Mouse (Mus musculus): ENCODE measurements around the gene Gm13694. TPM values are rescaled to one million over a fixed set of nuclear protein-coding genes. Genes with fewer than 3 reads are reported as not detected.

Gene Gm13694
- not detected for polyA plus RNA-seq (2014; fragmentation: Illumina TruSeq; extraction: RNeasy Lipid Tissue Mini Kit (QIAGEN cat#74804))

GRCm38 (mm10) chr2:83978633-83979032, at the start of gene Gm13694:
Gene Gm13694 (plus strand): TSS chr2:83978933.

GRCm38 (mm10) chr2:83940931-83941361, 37.8 kb upstream of the Gm13694 start, which contains the start of gene Zswim2:
Gene Zswim2 (minus strand): TSS chr2:83941228.

GRCm38 (mm10) chr2:83955393-83955792, 23.3 kb upstream of the Gm13694 start, which contains the start of gene Gm13698:
Gene Gm13698 (plus strand): TSS chr2:83955693.

GRCm38 (mm10) chr2:83961203-83961602, 17.5 kb upstream of the Gm13694 start, which contains the start of gene Gm13693:
Gene Gm13693 (plus strand): TSS chr2:83961503.

GRCm38 (mm10) chr2:83967013-83967412, 11.7 kb upstream of the Gm13694 start, which contains the start of gene Gm13695:
Gene Gm13695 (plus strand): TSS chr2:83967313.

GRCm38 (mm10) chr2:83972823-83973222, 5.9 kb upstream of the Gm13694 start, which contains the start of gene Gm13696:
Gene Gm13696 (plus strand): TSS chr2:83973123.

GRCm38 (mm10) chr2:83984443-83984842, 5.7 kb downstream of the Gm13694 start, which contains the start of gene Gm13697:
Gene Gm13697 (plus strand): TSS chr2:83984743.

GRCm38 (mm10) chr2:83990253-83990652, 11.5 kb downstream of the Gm13694 start, which contains the start of gene Gm13691:
Gene Gm13691 (plus strand): TSS chr2:83990553.

Other genes with a start within 250 kb of the Gm13694 start
- 48.9 TPM for gene Fam171b, start 166.3 kb upstream of the Gm13694 start, polyA plus RNA-seq (2014; fragmentation: Illumina TruSeq; extraction: RNeasy Lipid Tissue Mini Kit (QIAGEN cat#74804))
- gene Zswim2, start 37.7 kb upstream of the Gm13694 start, polyA plus RNA-seq (2014; fragmentation: Illumina TruSeq; extraction: RNeasy Lipid Tissue Mini Kit (QIAGEN cat#74804)): not detected
- gene Gm13698, start 23.2 kb upstream of the Gm13694 start, polyA plus RNA-seq (2014; fragmentation: Illumina TruSeq; extraction: RNeasy Lipid Tissue Mini Kit (QIAGEN cat#74804)): not detected
- gene Gm13693, start 17.4 kb upstream of the Gm13694 start, polyA plus RNA-seq (2014; fragmentation: Illumina TruSeq; extraction: RNeasy Lipid Tissue Mini Kit (QIAGEN cat#74804)): not detected
- not detected for gene Gm13695, start 11.6 kb upstream of the Gm13694 start, polyA plus RNA-seq (2014; fragmentation: Illumina TruSeq; extraction: RNeasy Lipid Tissue Mini Kit (QIAGEN cat#74804))
- not detected for gene Gm13696, start 5.8 kb upstream of the Gm13694 start, polyA plus RNA-seq (2014; fragmentation: Illumina TruSeq; extraction: RNeasy Lipid Tissue Mini Kit (QIAGEN cat#74804))
- gene Gm13697, start 5.8 kb downstream of the Gm13694 start, polyA plus RNA-seq (2014; fragmentation: Illumina TruSeq; extraction: RNeasy Lipid Tissue Mini Kit (QIAGEN cat#74804)): not detected
- gene Gm13691, start 11.6 kb downstream of the Gm13694 start, polyA plus RNA-seq (2014; fragmentation: Illumina TruSeq; extraction: RNeasy Lipid Tissue Mini Kit (QIAGEN cat#74804)): not detected

Measured in ovary, adult 10 weeks (tissue).